Mouse (Mus musculus) left cerebral cortex, postnatal 14 days (tissue): Measurements from ENCODE around the gene Plxdc2. TPM values are rescaled to one million over a fixed set of nuclear protein-coding genes. Genes with fewer than 3 reads are reported as not detected.

Source experiments
- DNase-seq, 2 experiments: peaks; one replicate each; pipeline ENCODE4 v3.0.0; 2021 to 2022; ENCODE audit warnings: low spot score in 2 of 2, mixed read lengths in 1 of 2
- intact Hi-C: fragments of 180-260 bp; cut with DNase I; formaldehyde crosslinking; loops from one replicate; pipeline ENCODE4 v1.15.1; 2025
- total RNA-seq, 2 experiments: library from RNA; stranded (reverse); gene quantifications; 2 replicates each; pipeline ENCODE4 v1.2.3; 2021

The Plxdc2 gene
- total RNA-seq, 2 experiments from 2014 or later: 34.1 to 35.6 TPM

- intact Hi-C loops: no loop called here
- no peak for DNase-seq
Observed at GRCm38 (mm10) chr2:16398006-16398405, 41.9 kb downstream of the Plxdc2 start.

GRCm38 (mm10) chr2:16398896-16399295 lies 42.8 kb downstream of the Plxdc2 start:
- intact Hi-C loops: no loop called here
- no peak for DNase-seq

DNA sequence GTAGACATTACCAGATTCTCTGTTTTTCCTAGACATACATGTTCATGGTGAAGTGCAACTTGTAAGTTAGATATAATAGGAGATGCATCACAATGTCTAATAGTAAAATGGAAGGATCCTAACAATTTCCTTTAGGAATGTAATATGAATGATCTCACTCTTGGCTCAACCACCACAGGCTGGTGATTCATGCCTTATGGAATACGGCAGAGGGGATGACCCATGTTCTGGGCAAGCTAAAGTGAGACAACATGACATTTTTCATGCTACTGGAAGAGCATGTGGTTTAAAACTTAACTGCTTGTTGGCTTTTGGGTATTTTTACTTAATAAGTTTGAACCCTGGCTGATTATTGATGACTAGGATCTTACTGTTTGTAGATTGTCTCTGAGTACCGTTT lies 50.4 kb downstream of the Plxdc2 start:
- DNase-seq: no peak
- intact Hi-C loops: no loop called here

DNA sequence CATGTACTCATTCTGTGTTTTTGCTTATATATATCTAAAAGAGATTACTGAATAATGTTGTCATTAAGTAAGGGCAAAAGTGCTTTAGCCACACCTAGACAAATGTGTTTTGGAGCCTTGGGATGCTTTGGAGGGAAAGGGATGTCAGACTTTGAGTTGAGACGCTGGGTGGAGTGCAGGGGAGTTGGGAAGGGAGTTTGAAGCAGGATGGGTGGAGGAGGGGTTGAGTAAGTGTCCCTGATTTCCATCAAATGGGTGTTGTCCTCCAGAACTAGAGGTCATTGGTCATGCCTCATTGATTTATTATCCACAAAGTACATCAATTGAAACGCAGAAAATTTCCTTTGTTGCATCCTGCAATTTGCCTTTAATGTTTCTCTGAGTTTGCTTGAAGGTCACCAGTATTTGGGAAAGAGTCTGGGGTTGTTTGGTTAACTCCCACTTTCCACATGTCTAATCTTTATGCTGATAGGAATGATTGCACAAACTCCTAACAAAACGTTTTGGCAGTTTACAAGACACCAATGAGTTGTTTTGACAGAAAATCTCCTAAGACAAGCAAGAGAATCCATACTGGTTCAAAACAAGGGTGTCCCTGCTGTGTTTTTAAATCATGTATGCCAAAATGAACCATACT lies 58.4 kb downstream of the Plxdc2 start:
- DNase-seq: no peak
- intact Hi-C loops: no loop called here

DNA sequence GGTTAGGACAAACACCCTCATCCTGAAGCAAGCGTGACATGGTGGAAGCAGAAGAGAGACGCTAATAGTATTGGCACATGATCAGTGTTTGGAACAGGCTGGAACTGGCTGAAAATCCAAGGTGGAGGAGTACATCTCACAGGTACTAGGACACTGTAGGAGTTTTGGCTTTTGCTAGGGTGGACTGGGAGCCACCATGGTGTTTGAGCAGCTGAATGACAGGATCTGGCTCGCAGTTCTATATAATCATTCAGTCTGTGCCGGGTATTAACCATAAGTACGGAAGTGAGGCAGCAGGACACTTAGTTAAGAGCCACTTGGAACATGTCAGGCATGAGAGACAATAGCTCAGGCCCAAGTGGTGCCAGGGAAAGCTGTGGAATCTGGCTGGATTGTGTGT lies 82.9 kb downstream of the Plxdc2 start:
- no peak for DNase-seq
- intact Hi-C loops: no loop called here

- intact Hi-C loops: no loop called here
- no peak for DNase-seq
Observed at GRCm38 (mm10) chr2:16442643-16443042, 86.5 kb downstream of the Plxdc2 start.

GRCm38 (mm10) chr2:16447936-16448335 lies 91.8 kb downstream of the Plxdc2 start:
- DNase-seq: no peak
- intact Hi-C loops: no loop called here

- intact Hi-C loops: no loop called here
- DNase-seq: no peak
Observed at GRCm38 (mm10) chr2:16450838-16451665, 94.9 kb downstream of the Plxdc2 start.

- intact Hi-C loops: no loop called here
- DNase-seq: no peak
Observed at GRCm38 (mm10) chr2:16451666-16452009, 95.5 kb downstream of the Plxdc2 start.

DNA sequence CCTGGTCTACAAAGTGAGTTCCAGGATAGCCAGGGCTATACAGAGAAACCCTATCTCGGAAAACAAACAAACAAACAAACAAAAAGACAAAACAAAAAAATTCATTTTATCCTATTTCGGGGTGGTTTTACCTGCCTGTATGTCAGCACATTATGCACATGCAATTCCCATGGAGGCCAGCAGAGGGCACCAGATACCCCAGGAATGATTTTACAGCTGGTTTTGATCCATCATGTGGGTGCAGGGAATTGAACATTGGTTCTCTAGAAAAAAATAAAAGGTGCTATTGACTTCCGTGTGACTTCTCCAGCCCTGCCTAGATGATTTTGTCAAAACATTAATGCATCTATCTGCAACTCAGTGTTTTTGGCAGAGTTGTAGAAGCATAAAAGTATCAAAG lies 96.0 kb downstream of the Plxdc2 start:
- DNase-seq: no peak
- intact Hi-C loops: no loop called here

- intact Hi-C loops: no loop called here
Observed at GRCm38 (mm10) chr2:16456264-16456780, 100.2 kb downstream of the Plxdc2 start.

GRCm38 (mm10) chr2:16459490-16459889 lies 103.4 kb downstream of the Plxdc2 start:
- no peak for DNase-seq
- intact Hi-C loops: no loop called here

More at GRCm38 (mm10) chr2:16456264-16456780, 100.2 kb downstream of the Plxdc2 start:
- no peak for DNase-seq

DNA sequence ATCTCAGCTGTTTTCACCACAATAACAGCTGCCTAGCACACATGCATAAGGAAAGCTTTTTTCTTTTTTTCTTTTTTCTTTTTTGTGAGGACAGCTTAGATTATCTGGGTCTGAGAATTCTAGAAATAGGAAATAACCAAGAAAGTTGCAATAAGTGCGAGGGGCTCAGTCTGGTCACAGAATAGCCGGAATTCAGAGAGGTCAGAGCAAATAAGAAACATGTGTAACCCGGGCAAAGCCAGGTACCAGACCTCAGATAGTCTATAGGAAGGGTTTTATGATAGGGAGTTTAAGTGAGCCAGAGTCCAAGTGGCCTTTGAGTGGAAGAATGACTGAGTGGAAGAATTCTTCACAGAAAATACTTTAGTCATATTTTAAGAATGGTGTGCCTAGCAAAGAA lies 114.0 kb downstream of the Plxdc2 start:
- intact Hi-C loops: no loop called here
- no peak for DNase-seq

- intact Hi-C loops: no loop called here
- DNase-seq: peak; percentile 8 to 9
Observed at GRCm38 (mm10) chr2:16483943-16484342, 127.8 kb downstream of the Plxdc2 start.

DNA sequence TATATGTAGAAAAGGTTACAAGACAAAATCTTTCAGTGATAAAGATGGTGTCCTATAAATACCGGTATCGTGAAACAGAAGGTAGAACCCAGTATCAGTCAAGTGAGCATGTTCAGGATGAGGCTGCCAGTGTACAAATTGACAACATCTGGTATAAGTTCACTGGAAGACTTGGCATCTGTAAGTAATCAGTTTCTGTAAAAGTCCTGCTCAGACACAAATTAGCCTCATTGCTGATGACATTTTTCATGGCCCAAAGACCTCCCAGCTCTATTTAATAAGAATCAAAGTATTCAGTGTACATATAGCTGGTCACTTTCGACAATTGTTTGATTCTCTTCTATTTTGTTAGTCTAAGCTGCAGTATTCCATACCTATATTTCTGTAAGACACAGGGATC lies 129.9 kb downstream of the Plxdc2 start:
- intact Hi-C loops: no loop called here
- DNase-seq: no peak

- intact Hi-C loops: no loop called here
Observed at GRCm38 (mm10) chr2:16491242-16491641, 135.1 kb downstream of the Plxdc2 start.

DNA sequence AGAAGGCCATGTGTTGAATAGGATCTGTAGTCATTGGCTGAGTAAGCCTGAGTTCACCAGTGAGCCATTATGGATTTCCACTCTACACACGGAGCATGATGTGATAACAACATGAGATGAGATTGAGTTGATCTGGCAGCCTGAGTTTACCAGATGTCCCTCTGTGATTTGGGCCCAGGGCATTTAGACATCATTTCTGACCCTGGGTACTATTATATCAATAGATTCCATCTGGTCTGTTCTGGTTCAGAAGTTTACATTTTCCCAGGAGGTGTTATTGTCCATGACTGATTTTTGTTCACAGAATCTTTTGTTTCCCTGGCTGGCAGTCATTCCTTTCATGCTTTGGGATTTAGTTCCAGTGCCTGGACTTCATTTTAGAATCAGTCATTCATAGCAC lies 146.7 kb downstream of the Plxdc2 start:
- no peak for DNase-seq
- intact Hi-C loops: no loop called here

More at GRCm38 (mm10) chr2:16491242-16491641, 135.1 kb downstream of the Plxdc2 start:
- no peak for DNase-seq

GRCm38 (mm10) chr2:16507540-16508230 lies 151.6 kb downstream of the Plxdc2 start:
- DNase-seq: no peak
- intact Hi-C loops: no loop called here

DNA sequence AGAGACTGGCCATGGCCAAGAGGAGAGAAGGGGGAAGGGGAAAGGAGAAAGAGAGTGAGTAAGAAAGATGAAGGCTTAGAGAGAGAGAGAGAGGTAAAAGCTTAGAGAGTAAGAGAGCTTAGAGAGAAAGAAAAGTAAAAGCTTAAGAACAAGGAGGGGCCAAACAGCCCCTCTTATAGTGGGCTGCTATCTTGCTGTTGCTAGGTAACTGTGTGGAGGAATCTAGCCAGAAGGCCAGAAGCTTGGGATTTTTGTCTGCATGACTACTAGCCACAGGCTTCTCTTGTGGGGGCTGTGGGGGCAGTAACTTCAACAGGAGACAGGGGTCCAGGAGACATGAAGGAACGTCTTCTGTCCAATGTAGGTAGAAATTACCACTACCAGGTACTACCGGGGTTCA lies 162.0 kb downstream of the Plxdc2 start:
- intact Hi-C loops: no loop called here
- DNase-seq: peak in 1 of 2 experiments; percentile 2

- no peak for DNase-seq
- intact Hi-C loops: no loop called here
Observed at GRCm38 (mm10) chr2:16523427-16523826, 167.3 kb downstream of the Plxdc2 start.
